Mouse (Mus musculus) cerebellum, postnatal 36 days (tissue): ENCODE data around the gene Asxl2.
"Not testable (repeated sequence)": the region's sequence is repeated elsewhere in the genome, so short reads cannot be mapped to it uniquely, and the experiment has no call there.

Experiments used
- DNase-seq, 2 experiments: peaks; one replicate each; pipeline ENCODE4 v3.0.0; 2021 to 2022; ENCODE audit warnings: mixed read lengths in 2 of 2

The Asxl2 gene

GRCm38 (mm10) chr12:3427891-3428775, 1.5 kb downstream of the Asxl2 start:
- no peak for DNase-seq

GRCm38 (mm10) chr12:3429681-3430442, 3.2 kb downstream of the Asxl2 start:
- no peak for DNase-seq

GRCm38 (mm10) chr12:3430443-3430753, 3.7 kb downstream of the Asxl2 start:
- no peak for DNase-seq

GRCm38 (mm10) chr12:3430985-3431384, 4.3 kb downstream of the Asxl2 start:
- no peak for DNase-seq

GRCm38 (mm10) chr12:3433736-3434135, 7.1 kb downstream of the Asxl2 start:
- no peak for DNase-seq

GRCm38 (mm10) chr12:3436446-3436845, 9.8 kb downstream of the Asxl2 start:
- DNase-seq = no peak

GRCm38 (mm10) chr12:3437815-3438214, 11.2 kb downstream of the Asxl2 start:
- no peak for DNase-seq

GRCm38 (mm10) chr12:3440916-3441315, 14.3 kb downstream of the Asxl2 start:
- DNase-seq = no peak

- DNase-seq = no peak
These were observed 14.7 kb downstream of the Asxl2 start for GRCm38 (mm10) chr12:3441361-3441760.

- no peak for DNase-seq
These were observed 26.9 kb downstream of the Asxl2 start for GRCm38 (mm10) chr12:3453554-3453953.

- DNase-seq = no peak
These were observed 36.4 kb downstream of the Asxl2 start for GRCm38 (mm10) chr12:3463087-3463486.

- DNase-seq = no peak
These were observed 73.0 kb downstream of the Asxl2 start for GRCm38 (mm10) chr12:3499662-3500061.

- no peak for DNase-seq
These were observed 73.4 kb downstream of the Asxl2 start for GRCm38 (mm10) chr12:3500071-3500470.

GRCm38 (mm10) chr12:3518665-3519297, 92.1 kb downstream of the Asxl2 start:
- DNase-seq = no peak

GRCm38 (mm10) chr12:3521806-3522205, 95.1 kb downstream of the Asxl2 start:
- peak; percentile 40 to 63 for DNase-seq

GRCm38 (mm10) chr12:3525536-3525935, 98.9 kb downstream of the Asxl2 start:
- no peak for DNase-seq

- DNase-seq = not testable (repeated sequence)
These were observed 108.8 kb downstream of the Asxl2 start for GRCm38 (mm10) chr12:3535446-3535845.

- peak in 1 of 2 experiments; percentile 20 for DNase-seq
These were observed 111.0 kb downstream of the Asxl2 start for GRCm38 (mm10) chr12:3537616-3538015.

- no peak for DNase-seq
These were observed 111.4 kb downstream of the Asxl2 start for GRCm38 (mm10) chr12:3538036-3538435.

GRCm38 (mm10) chr12:3539605-3540004, 112.9 kb downstream of the Asxl2 start:
- no peak for DNase-seq

GRCm38 (mm10) chr12:3540871-3541270, 114.2 kb downstream of the Asxl2 start:
- no peak for DNase-seq

- DNase-seq = no peak
These were observed 118.8 kb downstream of the Asxl2 start for GRCm38 (mm10) chr12:3545451-3545850.

GRCm38 (mm10) chr12:3546121-3546658, 119.5 kb downstream of the Asxl2 start:
- DNase-seq = no peak
